Mouse (Mus musculus) intestine, embryonic 14.5 days (tissue): ENCODE results near the gene Hmces. TPM values are rescaled to one million over a fixed set of nuclear protein-coding genes. Genes with fewer than 3 reads are reported as not detected.

Experiments
- ATAC-seq: fragments of 200-750 bp; cut with Nextera tagmentation; replicated peaks from 2 replicates; pipeline ENCODE4 v1.8.0; 2017; ENCODE audit warnings: low read depth, moderate number of reproducible peaks, moderate TSS enrichment, moderate library complexity; ENCODE audit not compliant: low FRiP score, low TSS enrichment
- DNase-seq: peaks from one replicate; pipeline ENCODE4 v3.0.0-alpha.2; 2018; ENCODE audit warnings: low spot score
- H3K27ac ChIP-seq: fragments of 300-500 bp; sonication (generic); 2 replicates; pipeline ENCODE4 v1.5.1; 2014; ENCODE audit warnings: low read depth, mild to moderate bottlenecking, control low read depth
- H3K27me3 ChIP-seq: fragments of 300-500 bp; sonication (generic); replicated peaks from 2 replicates; pipeline ENCODE4 v1.6.1; 2014; ENCODE audit warnings: low read length, control low read depth; ENCODE audit not compliant: control insufficient read depth, insufficient read depth
- H3K36me3 ChIP-seq: fragments of 300-500 bp; sonication (generic); 2 replicates; pipeline ENCODE4 v1.6.1; 2014; ENCODE audit warnings: low read length, control low read depth; ENCODE audit not compliant: control insufficient read depth, insufficient read depth
- H3K4me1 ChIP-seq: fragments of 300-500 bp; sonication (generic); replicated peaks from 2 replicates; pipeline ENCODE4 v1.6.1; 2014; ENCODE audit warnings: low read length, control low read depth, mixed read lengths; ENCODE audit not compliant: control insufficient read depth, insufficient read depth
- H3K4me2 ChIP-seq: fragments of 300-500 bp; sonication (generic); 2 replicates; pipeline ENCODE4 v1.6.1; 2014; ENCODE audit warnings: low read length
- H3K4me3 ChIP-seq: fragments of 300-500 bp; sonication (generic); 2 replicates; pipeline ENCODE4 v1.5.1; 2014; ENCODE audit warnings: low read depth, low read length, control low read depth, mixed read lengths
- H3K9ac ChIP-seq: fragments of 300-500 bp; sonication (generic); 2 replicates; pipeline ENCODE4 v1.6.1; 2014; ENCODE audit warnings: mild to moderate bottlenecking, low read length
- H3K9me3 ChIP-seq: fragments of 300-500 bp; sonication (generic); 2 replicates; pipeline ENCODE4 v1.6.1; 2016; ENCODE audit warnings: low read length, control low read depth; ENCODE audit not compliant: control insufficient read depth
- WGBS: fragments of 180-500 bp; shearing (Covaris S2); extraction: QIAGEN DNeasy Blood & Tissue Kit; methylation state at CpG from one replicate; pipeline ENCODE4 v1.1.7; 2014; 5-methylcytosine and 5-hydroxymethylcytosine counted together
- polyA plus RNA-seq: library from polyadenylated mRNA; unstranded; fragments of >200 nt; fragmentation: Nextera tagmentation; extraction: Ambion mirVana; gene quantifications from 2 replicates; pipeline ENCODE4 v1.2.1, GENCODE M21; 2014

Hmces gene
- polyA plus RNA-seq, 1 experiment from 2014 or later = 45.1 TPM

- WGBS = 85% methylated on average over 1 of the region's 1 CpGs
- H3K4me3 ChIP-seq = no peak overlapping the region
- H3K9ac ChIP-seq = no peak overlapping the region
- H3K27ac ChIP-seq = no peak overlapping the region
- H3K27me3 ChIP-seq = no peaks in the 10 kb centered on the region
- no peak for ATAC-seq
- no peaks in the 10 kb centered on the region for H3K4me1 ChIP-seq
- no peak for DNase-seq
- H3K4me2 ChIP-seq = no peak overlapping the region
- H3K36me3 ChIP-seq = no peaks in the 10 kb centered on the region
- no peaks in the 10 kb centered on the region; the same call in 1 of the 2 replicates for H3K9me3 ChIP-seq
Observed at GRCm38 (mm10) chr6:87875083-87875482, 38.7 kb upstream of the Hmces start.

- Histone ChIP-seq H3K27me3 (no peaks in the 10 kb centered on the region), H3K9me3 (no peaks in the 10 kb centered on the region; the same call in 1 of the 2 replicates), H3K9ac (no peak overlapping the region), H3K4me1 (no peaks in the 10 kb centered on the region), H3K36me3 (no peaks in the 10 kb centered on the region), H3K4me2 (no peak overlapping the region), H3K4me3 (no peak overlapping the region), H3K27ac (no peak overlapping the region)
- 75% methylated on average over 7 of the region's 7 CpGs for WGBS
- ATAC-seq = no peak; the same call in 1 of the 2 replicates
- DNase-seq = no peak
Observed at GRCm38 (mm10) chr6:87875562-87875961, 38.2 kb upstream of the Hmces start.

GRCm38 (mm10) chr6:87876068-87876643 lies 37.6 kb upstream of the Hmces start:
- Histone ChIP-seq H3K27ac (no peak overlapping the region), H3K4me2 (no peak overlapping the region), H3K4me1 (no peaks in the 10 kb centered on the region), H3K9ac (no peak overlapping the region), H3K27me3 (no peaks in the 10 kb centered on the region), H3K4me3 (no peak overlapping the region), H3K9me3 (no peaks in the 10 kb centered on the region; the same call in 1 of the 2 replicates), H3K36me3 (no peaks in the 10 kb centered on the region)
- ATAC-seq (no peak), DNase-seq (no peak)
- 74% methylated on average over 13 of the region's 13 CpGs for WGBS

GRCm38 (mm10) chr6:87879010-87879409 lies 34.7 kb upstream of the Hmces start:
- no peaks in the 10 kb centered on the region; the same call in 1 of the 2 replicates for H3K9me3 ChIP-seq
- no peak overlapping the region for H3K4me3 ChIP-seq
- ATAC-seq = no peak

GRCm38 (mm10) chr6:87879628-87880027 lies 34.1 kb upstream of the Hmces start:
- no peaks in the 10 kb centered on the region for H3K36me3 ChIP-seq
- no peak overlapping the region for H3K27ac ChIP-seq
- DNase-seq (no peak), ATAC-seq (no peak)
- H3K4me3 ChIP-seq = no peak overlapping the region
- H3K4me2 ChIP-seq = no peak overlapping the region
- H3K27me3 ChIP-seq = no peaks in the 10 kb centered on the region
- H3K4me1 ChIP-seq = no peaks in the 10 kb centered on the region
- no peak overlapping the region for H3K9ac ChIP-seq
- WGBS = 72% methylated on average over 3 of the region's 3 CpGs
- H3K9me3 ChIP-seq = no peaks in the 10 kb centered on the region

More at GRCm38 (mm10) chr6:87879010-87879409, 34.7 kb upstream of the Hmces start:
- DNase-seq = no peak
- 18% methylated on average over 4 of the region's 4 CpGs for WGBS
- H3K4me2 ChIP-seq = no peak overlapping the region
- H3K4me1 ChIP-seq = no peaks in the 10 kb centered on the region
- H3K27ac ChIP-seq = no peak overlapping the region
- no peak overlapping the region for H3K9ac ChIP-seq
- no peaks in the 10 kb centered on the region for H3K27me3 ChIP-seq
- no peaks in the 10 kb centered on the region for H3K36me3 ChIP-seq

GRCm38 (mm10) chr6:87882221-87882620 lies 31.5 kb upstream of the Hmces start:
- WGBS = 79% methylated on average over 3 of the region's 3 CpGs
- no peak overlapping the region for H3K4me3 ChIP-seq

GRCm38 (mm10) chr6:87882816-87883215 lies 30.9 kb upstream of the Hmces start:
- no peaks in the 10 kb centered on the region for H3K4me1 ChIP-seq
- WGBS = 58% methylated on average over 4 of the region's 4 CpGs
- no peak for DNase-seq
- no peaks in the 10 kb centered on the region for H3K27me3 ChIP-seq
- H3K27ac ChIP-seq = no peak overlapping the region
- no peak for ATAC-seq
- no peaks in the 10 kb centered on the region for H3K9me3 ChIP-seq
- no peaks in the 10 kb centered on the region for H3K36me3 ChIP-seq
- no peak overlapping the region for H3K4me2 ChIP-seq
- no peak overlapping the region for H3K4me3 ChIP-seq
- no peak overlapping the region for H3K9ac ChIP-seq

More at GRCm38 (mm10) chr6:87882221-87882620, 31.5 kb upstream of the Hmces start:
- H3K27me3 ChIP-seq = no peaks in the 10 kb centered on the region
- no peaks in the 10 kb centered on the region for H3K9me3 ChIP-seq
- no peaks in the 10 kb centered on the region for H3K36me3 ChIP-seq
- H3K27ac ChIP-seq = no peak overlapping the region
- no peaks in the 10 kb centered on the region for H3K4me1 ChIP-seq
- no peak overlapping the region for H3K4me2 ChIP-seq
- H3K9ac ChIP-seq = no peak overlapping the region
- DNase-seq (no peak), ATAC-seq (no peak)

GRCm38 (mm10) chr6:87886721-87887120 lies 27.0 kb upstream of the Hmces start:
- Histone ChIP-seq H3K9ac (no peak overlapping the region), H3K36me3 (peaks cover 28% of the 10 kb centered on the region), H3K4me1 (peaks cover 8% of the 10 kb centered on the region), H3K9me3 (no peaks in the 10 kb centered on the region), H3K27ac (no peak overlapping the region), H3K4me3 (no peak overlapping the region), H3K27me3 (no peaks in the 10 kb centered on the region), H3K4me2 (no peak overlapping the region)
- ATAC-seq (no peak), DNase-seq (no peak)
- 69% methylated on average over 1 of the region's 1 CpGs for WGBS

- Histone ChIP-seq H3K4me3 (peak within 1 kb of the TSS; percentile 85), H3K4me1 (peaks cover 8% of the 10 kb centered on the region), H3K27ac (peak within 1 kb of the TSS; percentile 74; the same call in 1 of the 2 replicates), H3K9me3 (no peaks in the 10 kb centered on the region), H3K4me2 (peak within 1 kb of the TSS; percentile 84), H3K36me3 (peaks cover 38% of the 10 kb centered on the region), H3K9ac (peak within 1 kb of the TSS; percentile 86), H3K27me3 (no peaks in the 10 kb centered on the region)
- WGBS = under 1% methylated on average over 31 of the region's 31 CpGs
- DNase-seq (peak; percentile 100), ATAC-seq (peak; percentile 92)
Observed at GRCm38 (mm10) chr6:87887594-87888233, 26.0 kb upstream of the Hmces start, which contains the start of gene Copg1. Gene Copg1, plus strand, starts transcription at chr6:87887814.
